Mouse (Mus musculus) liver, embryonic 16.5 days (tissue): Measurements from ENCODE around the gene Angptl7. TPM values are rescaled to one million over a fixed set of nuclear protein-coding genes. Genes with fewer than 3 reads are reported as not detected.

Source experiments
- ATAC-seq: fragments of 200-750 bp; cut with Nextera tagmentation; 2 replicates; pipeline ENCODE4 v1.8.0; 2017; ENCODE audit warnings: low read depth, mild to moderate bottlenecking, moderate number of reproducible peaks, moderate library complexity
- H3K27ac ChIP-seq: fragments of 300-500 bp; sonication (generic); 2 replicates; pipeline ENCODE4 v1.5.1; 2014; ENCODE audit warnings: mild to moderate bottlenecking, low read length
- H3K27me3 ChIP-seq: fragments of 300-500 bp; sonication (generic); 2 replicates; pipeline ENCODE4 v1.6.1; 2014; ENCODE audit warnings: low read depth, low read length, mixed read lengths; ENCODE audit not compliant: control insufficient read depth, insufficient read depth
- H3K36me3 ChIP-seq: fragments of 300-500 bp; sonication (generic); 2 replicates; pipeline ENCODE4 v1.6.1; 2014; ENCODE audit warnings: mild to moderate bottlenecking; ENCODE audit not compliant: control insufficient read depth, insufficient read depth
- H3K4me1 ChIP-seq: fragments of 300-500 bp; sonication (generic); 2 replicates; pipeline ENCODE4 v1.6.1; 2014; ENCODE audit warnings: low read depth, low read length, mixed read lengths; ENCODE audit not compliant: control insufficient read depth
- H3K4me2 ChIP-seq: fragments of 300-500 bp; sonication (generic); 2 replicates; pipeline ENCODE4 v1.6.1; 2014; ENCODE audit warnings: low read depth, low read length, mixed read lengths
- H3K4me3 ChIP-seq: fragments of 300-500 bp; sonication (generic); 2 replicates; pipeline ENCODE4 v1.5.1; 2014; ENCODE audit warnings: low read depth, mild to moderate bottlenecking, low read length
- H3K9ac ChIP-seq: fragments of 300-500 bp; sonication (generic); 2 replicates; pipeline ENCODE4 v1.6.1; 2014; ENCODE audit warnings: low read depth, low read length
- H3K9me3 ChIP-seq: fragments of 300-500 bp; sonication (generic); replicated peaks from 2 replicates; pipeline ENCODE4 v1.6.1; 2016; ENCODE audit warnings: low read length; ENCODE audit not compliant: control insufficient read depth
- WGBS: fragments of 180-500 bp; shearing (Covaris S2); extraction: QIAGEN DNeasy Blood & Tissue Kit; methylation state at CpG from one replicate; pipeline ENCODE4 v1.1.7; 2014; ENCODE audit not compliant: insufficient replicate concordance; 5-methylcytosine and 5-hydroxymethylcytosine counted together
- polyA plus RNA-seq: library from polyadenylated mRNA; unstranded; fragments of >200 nt; fragmentation: Nextera tagmentation; extraction: Ambion mirVana; gene quantifications from 2 replicates; pipeline ENCODE4 v1.2.1, GENCODE M21; 2015

Angptl7 gene
- polyA plus RNA-seq, 1 experiment from 2014 or later: 0.83 TPM

GRCm38 (mm10) chr4:148507585-148507984 lies 7.3 kb upstream of the Angptl7 start:
- Histone ChIP-seq H3K27me3 (no peaks in the 10 kb centered on the region), H3K9ac (no peak overlapping the region), H3K36me3 (peaks cover 5% of the 10 kb centered on the region), H3K4me1 (no peaks in the 10 kb centered on the region), H3K4me3 (no peak overlapping the region), H3K4me2 (no peak overlapping the region), H3K9me3 (no peaks in the 10 kb centered on the region), H3K27ac (no peak overlapping the region)
- ATAC-seq: no peak
- 86% methylated on average over 5 of the region's 5 CpGs for WGBS

- WGBS: 64% methylated on average over 8 of the region's 8 CpGs
- no peak for ATAC-seq
- H3K9me3 ChIP-seq: no peaks in the 10 kb centered on the region
- no peak overlapping the region for H3K4me3 ChIP-seq
- H3K27ac ChIP-seq: no peak overlapping the region
- H3K36me3 ChIP-seq: peaks cover 5% of the 10 kb centered on the region
- H3K4me2 ChIP-seq: no peak overlapping the region
- no peaks in the 10 kb centered on the region for H3K27me3 ChIP-seq
- no peak overlapping the region for H3K9ac ChIP-seq
- no peaks in the 10 kb centered on the region for H3K4me1 ChIP-seq
These were observed 4.3 kb upstream of the Angptl7 start for GRCm38 (mm10) chr4:148504497-148504959.

- Histone ChIP-seq H3K36me3 (peaks cover 2% of the 10 kb centered on the region), H3K27ac (no peak overlapping the region), H3K9ac (no peak overlapping the region), H3K4me1 (no peaks in the 10 kb centered on the region), H3K9me3 (no peaks in the 10 kb centered on the region), H3K4me2 (no peak overlapping the region), H3K4me3 (no peak overlapping the region), H3K27me3 (no peaks in the 10 kb centered on the region)
- no peak for ATAC-seq
- 83% methylated on average over 25 of the region's 25 CpGs for WGBS
These were observed 4.2 kb downstream of the Angptl7 start for GRCm38 (mm10) chr4:148495874-148496689.

- no peak for ATAC-seq
- Histone ChIP-seq H3K9me3 (no peaks in the 10 kb centered on the region), H3K4me2 (no peak overlapping the region), H3K27me3 (no peaks in the 10 kb centered on the region), H3K36me3 (peaks cover 2% of the 10 kb centered on the region), H3K4me3 (no peak overlapping the region), H3K9ac (no peak overlapping the region), H3K27ac (no peak overlapping the region), H3K4me1 (no peaks in the 10 kb centered on the region)
- WGBS: 83% methylated on average over 6 of the region's 6 CpGs
These were observed 5.1 kb downstream of the Angptl7 start for GRCm38 (mm10) chr4:148495160-148495559.

DNA sequence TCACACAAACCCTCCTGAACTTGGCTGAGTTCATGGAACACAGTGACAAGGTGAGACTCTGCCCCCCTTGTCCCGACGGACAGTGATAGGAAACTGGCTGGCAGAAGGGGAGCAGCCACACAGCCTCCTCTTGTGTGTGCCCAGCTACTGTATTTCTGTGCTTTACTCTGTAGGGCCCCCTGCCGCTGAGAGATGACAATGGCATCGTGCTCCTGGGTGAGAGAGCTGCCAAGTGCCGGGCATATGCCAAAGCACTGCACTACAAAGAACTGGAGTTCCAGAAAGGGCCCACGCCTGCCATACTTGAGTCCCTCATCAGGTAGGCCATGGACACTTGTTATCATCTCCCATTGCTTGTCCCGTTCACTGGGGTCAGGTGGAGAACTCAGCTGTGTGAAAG lies 8.8 kb downstream of the Angptl7 start:
- H3K27ac ChIP-seq: no peak overlapping the region
- WGBS: 80% methylated on average over 7 of the region's 7 CpGs
- H3K9ac ChIP-seq: no peak overlapping the region
- H3K36me3 ChIP-seq: peaks cover 10% of the 10 kb centered on the region
- no peaks in the 10 kb centered on the region for H3K27me3 ChIP-seq
- no peak overlapping the region for H3K4me2 ChIP-seq
- H3K4me1 ChIP-seq: no peaks in the 10 kb centered on the region
- no peaks in the 10 kb centered on the region for H3K9me3 ChIP-seq
- no peak overlapping the region for H3K4me3 ChIP-seq
- ATAC-seq: no peak

DNA sequence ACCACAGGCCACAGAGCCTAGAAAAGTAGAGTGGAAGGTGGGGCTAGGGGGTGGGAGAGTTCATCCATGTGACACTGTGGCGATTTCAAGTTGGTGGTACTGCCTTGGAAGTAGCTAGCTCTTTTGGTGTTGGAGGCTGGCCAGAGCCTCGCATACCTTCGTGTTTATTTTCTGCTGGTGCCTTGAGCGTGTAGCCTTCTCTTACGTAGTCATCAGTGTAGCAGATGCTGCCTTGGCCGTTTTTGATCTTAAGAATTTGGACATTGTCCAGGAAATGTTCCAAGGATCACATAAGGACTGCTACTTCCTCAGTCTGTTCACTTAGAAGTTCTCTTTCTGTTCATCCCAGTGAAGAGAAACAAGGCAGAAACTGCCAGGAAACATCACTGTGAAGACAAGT lies 9.8 kb downstream of the Angptl7 start:
- 0 out of 2 replicates have a peak, but pooled peaks have one; percentile 11 for ATAC-seq
- no peaks in the 10 kb centered on the region for H3K4me1 ChIP-seq
- H3K9me3 ChIP-seq: no peaks in the 10 kb centered on the region
- no peak overlapping the region for H3K27ac ChIP-seq
- no peaks in the 10 kb centered on the region for H3K27me3 ChIP-seq
- H3K36me3 ChIP-seq: peaks cover 11% of the 10 kb centered on the region
- H3K4me2 ChIP-seq: no peak overlapping the region
- no peak overlapping the region for H3K9ac ChIP-seq
- 72% methylated on average over 6 of the region's 6 CpGs for WGBS
- H3K4me3 ChIP-seq: no peak overlapping the region

- WGBS: 71% methylated on average over 2 of the region's 2 CpGs
- ATAC-seq: no peak
These were observed 12.4 kb downstream of the Angptl7 start for GRCm38 (mm10) chr4:148487841-148488240.

GRCm38 (mm10) chr4:148484511-148484910 lies 15.7 kb downstream of the Angptl7 start:
- whole genome bisulfite sequencing: 86% methylated on average over 12 of the region's 12 CpGs

More at GRCm38 (mm10) chr4:148487841-148488240, 12.4 kb downstream of the Angptl7 start:
- Histone ChIP-seq H3K27me3 (no peaks in the 10 kb centered on the region), H3K4me3 (no peak overlapping the region), H3K4me2 (no peak overlapping the region), H3K9ac (no peak overlapping the region), H3K9me3 (no peaks in the 10 kb centered on the region), H3K4me1 (no peaks in the 10 kb centered on the region), H3K27ac (no peak overlapping the region), H3K36me3 (peaks cover 11% of the 10 kb centered on the region)

DNA sequence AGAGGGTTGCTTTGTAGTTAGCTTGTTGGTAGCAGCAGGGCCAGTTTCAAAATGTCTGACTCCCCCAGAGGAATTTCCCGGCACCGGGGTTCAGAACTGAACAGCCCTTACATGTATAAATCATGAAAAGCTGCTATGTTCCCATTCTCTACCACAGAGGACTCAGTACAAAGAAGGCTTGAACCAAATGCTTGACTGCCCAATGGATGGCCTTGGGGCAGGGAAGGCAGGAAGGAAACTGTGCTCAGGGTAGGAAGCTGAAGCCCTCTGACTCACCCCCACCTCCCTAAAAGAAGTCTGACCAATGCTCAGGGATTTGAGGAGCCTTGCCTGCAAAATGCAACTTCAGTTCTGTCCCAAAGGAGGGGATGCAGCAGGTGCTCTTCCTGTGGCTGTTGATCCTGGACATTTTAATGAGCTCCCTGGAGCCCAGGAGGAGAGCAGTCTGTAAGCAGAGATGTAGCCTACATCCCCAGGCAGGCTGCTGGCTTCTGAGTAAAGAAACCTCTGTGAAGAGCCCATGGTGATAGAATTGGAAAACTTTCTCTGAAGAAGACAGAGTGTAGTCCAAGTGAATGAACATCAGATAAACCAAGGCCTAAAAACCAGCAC lies 18.6 kb downstream of the Angptl7 start:
- no peaks in the 10 kb centered on the region for H3K9me3 ChIP-seq
- no peak overlapping the region for H3K9ac ChIP-seq
- H3K4me2 ChIP-seq: no peak overlapping the region
- no peak for ATAC-seq
- H3K4me1 ChIP-seq: no peaks in the 10 kb centered on the region
- H3K27me3 ChIP-seq: no peaks in the 10 kb centered on the region
- no peak overlapping the region for H3K27ac ChIP-seq
- 79% methylated on average over 2 of the region's 2 CpGs for WGBS
- H3K4me3 ChIP-seq: no peak overlapping the region
- peaks cover 7% of the 10 kb centered on the region for H3K36me3 ChIP-seq

More at GRCm38 (mm10) chr4:148484511-148484910, 15.7 kb downstream of the Angptl7 start:
- Histone ChIP-seq H3K36me3 (peaks cover 13% of the 10 kb centered on the region), H3K9ac (no peak overlapping the region), H3K4me2 (no peak overlapping the region), H3K4me1 (no peaks in the 10 kb centered on the region), H3K27me3 (no peaks in the 10 kb centered on the region), H3K4me3 (no peak overlapping the region), H3K9me3 (no peaks in the 10 kb centered on the region), H3K27ac (no peak overlapping the region)
- no peak for ATAC-seq
